Mouse (Mus musculus) cerebellum, postnatal 36 days (tissue): ENCODE results near the gene Birc5.

Experiments used
- DNase-seq, 2 experiments: peaks; one replicate each; pipeline ENCODE4 v3.0.0; 2021 to 2022; ENCODE audit warnings: mixed read lengths in 2 of 2

The Birc5 gene

GRCm38 (mm10) chr11:117888853-117889822 is 40.1 kb downstream of the Birc5 start:
- DNase-seq, result no peak

GRCm38 (mm10) chr11:117889887-117890340 is 40.9 kb downstream of the Birc5 start:
- no peak for DNase-seq

GRCm38 (mm10) chr11:117890519-117891282 is 41.6 kb downstream of the Birc5 start:
- no peak for DNase-seq

- no peak for DNase-seq
Measured at GRCm38 (mm10) chr11:117891581-117892175, 42.6 kb downstream of the Birc5 start.

GRCm38 (mm10) chr11:117892199-117892598 is 43.1 kb downstream of the Birc5 start:
- no peak for DNase-seq

GRCm38 (mm10) chr11:117894676-117895075 is 45.6 kb downstream of the Birc5 start:
- DNase-seq, result no peak

- DNase-seq, result no peak
Measured at GRCm38 (mm10) chr11:117896533-117896932, 47.5 kb downstream of the Birc5 start.

- no peak for DNase-seq
Measured at GRCm38 (mm10) chr11:117902282-117902681, 53.2 kb downstream of the Birc5 start.

GRCm38 (mm10) chr11:117904442-117904841 is 55.4 kb downstream of the Birc5 start:
- no peak for DNase-seq
